Mouse (Mus musculus): ENCODE results near the gene Usp36. TPM values are rescaled to one million over a fixed set of nuclear protein-coding genes. Genes with fewer than 3 reads are reported as not detected.

Gene Usp36
- total RNA-seq, 2 experiments from 2014 or later, result 0.91 to 2.9 TPM

DNA sequence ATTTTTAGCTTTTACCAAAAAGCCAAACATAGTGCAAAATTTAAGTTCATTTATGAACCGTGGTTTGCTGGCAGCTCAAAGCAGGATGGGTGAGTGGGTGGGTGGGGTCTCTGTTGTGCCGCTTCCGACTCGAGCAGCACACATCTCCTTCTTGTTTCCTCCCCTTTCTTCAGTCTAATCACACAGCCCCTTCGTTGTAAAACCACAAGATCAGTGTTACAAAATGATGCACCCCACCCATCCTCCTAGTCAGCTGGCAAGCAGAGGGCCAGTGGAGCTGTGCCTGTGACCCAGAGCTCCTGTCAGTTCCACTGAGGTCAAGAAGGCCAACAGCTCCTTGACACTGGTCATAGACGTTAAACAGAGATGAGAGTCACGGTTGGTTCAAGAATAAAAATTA is 62.4 kb downstream of the Usp36 start:
- ATAC-seq (replicated peaks; ENCODE audit: low FRiP score, poor library complexity, severe bottlenecking), result no peak

DNA sequence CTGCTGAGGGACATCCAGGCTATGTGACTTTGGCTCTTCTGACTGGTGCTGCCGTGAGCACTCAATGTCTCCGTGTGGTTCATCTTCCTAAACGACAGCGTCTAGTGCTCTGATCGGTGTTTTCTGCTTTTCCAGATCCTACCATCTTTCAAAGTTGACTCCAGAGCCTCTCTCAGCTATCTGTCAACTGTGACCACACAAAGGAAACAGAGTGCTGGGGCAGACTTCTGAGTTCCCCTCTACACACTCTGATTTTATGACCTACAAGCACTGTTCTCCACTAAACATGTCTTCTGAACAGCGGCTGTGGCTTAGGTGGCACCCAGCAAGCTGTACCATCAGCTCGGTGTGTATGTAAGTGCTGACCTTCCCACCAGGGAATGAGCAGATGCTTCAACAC is 63.2 kb downstream of the Usp36 start:
- ATAC-seq (replicated peaks; ENCODE audit: low FRiP score, poor library complexity, severe bottlenecking), result no peak

- ATAC-seq (replicated peaks; ENCODE audit: low FRiP score, poor library complexity, severe bottlenecking), result no peak
Observed at GRCm38 (mm10) chr11:118225862-118226261, 64.2 kb downstream of the Usp36 start.

DNA sequence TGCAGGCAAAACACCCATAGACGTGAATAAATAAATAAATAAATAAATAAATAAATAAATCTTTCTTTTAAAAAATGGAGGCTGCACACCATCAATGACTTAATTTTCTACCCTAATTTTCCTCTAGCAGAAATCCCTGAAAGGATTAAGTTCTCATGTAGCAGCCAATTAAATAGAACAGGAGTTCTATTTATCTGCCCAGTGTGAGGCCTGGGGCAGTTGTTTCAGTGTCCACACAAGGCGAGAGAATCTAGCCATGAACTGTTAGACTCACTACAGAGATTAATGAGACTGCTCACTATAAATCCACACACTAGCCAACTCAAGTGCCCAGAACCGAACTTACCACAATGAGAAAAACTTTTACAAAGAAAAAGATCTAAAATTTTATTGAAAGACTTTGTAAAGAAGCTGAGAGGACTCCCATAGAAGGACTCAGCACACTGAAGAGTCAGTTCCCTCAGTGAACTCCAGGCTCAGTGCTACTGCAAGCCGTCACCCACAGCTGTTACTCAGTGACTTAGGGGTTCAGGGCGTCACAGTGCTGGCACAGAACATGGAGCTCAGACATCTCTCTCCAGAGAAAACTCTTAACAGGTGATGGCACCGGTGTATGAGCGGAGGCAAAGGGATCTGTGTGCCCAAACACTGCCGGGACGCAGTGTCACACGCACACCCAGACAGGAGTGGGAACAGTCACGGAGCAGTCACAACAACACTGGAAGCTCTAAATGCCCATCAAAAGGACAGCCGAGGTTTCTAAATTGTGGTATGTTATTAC is 64.8 kb downstream of the Usp36 start:
- ATAC-seq (replicated peaks; ENCODE audit: low FRiP score, poor library complexity, severe bottlenecking), result no peak

- no peak for ATAC-seq (replicated peaks; ENCODE audit: low FRiP score, poor library complexity, severe bottlenecking)
Observed at GRCm38 (mm10) chr11:118223416-118224067, 66.5 kb downstream of the Usp36 start.

DNA sequence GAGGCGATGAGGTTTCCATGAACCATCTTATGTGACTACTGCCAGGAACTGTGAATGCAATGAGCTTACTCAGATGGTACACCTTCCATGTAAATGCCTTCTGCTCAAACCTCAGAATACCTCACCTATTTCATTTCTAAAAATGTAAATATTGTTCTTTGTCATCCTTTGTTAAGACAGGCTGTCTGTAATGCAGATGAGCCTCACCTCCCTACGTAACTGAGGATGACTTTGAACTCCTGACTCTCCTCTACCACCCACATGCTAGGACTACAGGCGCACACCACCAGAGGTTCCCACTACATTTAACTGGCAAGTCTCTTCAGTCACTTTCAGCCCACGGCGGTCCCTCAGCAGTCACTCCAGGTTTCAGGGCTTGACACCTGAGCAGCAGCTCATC is 67.1 kb downstream of the Usp36 start:
- ATAC-seq (replicated peaks; ENCODE audit: low FRiP score, poor library complexity, severe bottlenecking), result no peak

- no peak for ATAC-seq (replicated peaks; ENCODE audit: low FRiP score, poor library complexity, severe bottlenecking)
Observed at GRCm38 (mm10) chr11:118222351-118222885, 67.6 kb downstream of the Usp36 start.

DNA sequence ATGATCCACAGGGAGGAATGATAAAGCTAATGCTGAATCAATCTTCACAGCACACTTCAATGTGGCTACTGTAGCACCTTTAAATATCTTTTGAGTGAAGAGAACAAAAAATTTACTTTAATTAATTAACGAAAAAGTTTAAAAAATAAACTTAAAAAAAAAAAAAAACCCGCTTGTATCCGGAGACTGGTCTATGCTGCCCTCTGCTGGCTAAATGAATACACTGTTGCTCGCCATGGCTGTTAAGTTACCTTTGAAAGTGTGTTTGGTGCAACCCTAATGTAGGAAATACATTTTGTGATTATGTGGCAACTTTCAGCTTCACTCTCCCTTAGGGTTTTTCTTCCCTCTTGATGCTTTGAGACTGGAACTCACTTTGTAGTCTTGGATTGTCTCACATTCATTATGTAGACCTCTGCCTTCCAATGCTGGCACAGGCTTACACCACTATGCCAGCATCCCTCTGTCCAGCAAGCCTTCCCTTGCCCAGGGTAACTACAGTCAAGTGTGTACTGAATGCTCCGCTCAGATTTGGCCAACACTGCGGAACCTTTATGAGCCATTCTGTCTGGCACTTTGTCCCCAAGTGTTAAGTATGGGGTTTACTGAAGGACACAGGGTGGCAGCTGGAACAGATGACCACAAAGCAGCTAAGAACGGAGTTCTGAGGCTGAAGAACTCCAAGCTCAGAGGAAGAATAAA is 69.3 kb downstream of the Usp36 start:
- ATAC-seq (replicated peaks; ENCODE audit: low FRiP score, poor library complexity, severe bottlenecking), result 0 out of 2 replicates have a peak, but pooled peaks have one; percentile 62

GRCm38 (mm10) chr11:118219066-118219465 is 71.0 kb downstream of the Usp36 start:
- no peak for ATAC-seq (replicated peaks; ENCODE audit: low FRiP score, poor library complexity, severe bottlenecking)

- ATAC-seq (replicated peaks; ENCODE audit: low FRiP score, poor library complexity, severe bottlenecking), result no peak
Observed at GRCm38 (mm10) chr11:118216468-118216867, 73.6 kb downstream of the Usp36 start.

GRCm38 (mm10) chr11:118215928-118216458 is 74.1 kb downstream of the Usp36 start:
- no peak for ATAC-seq (replicated peaks; ENCODE audit: low FRiP score, poor library complexity, severe bottlenecking)

DNA sequence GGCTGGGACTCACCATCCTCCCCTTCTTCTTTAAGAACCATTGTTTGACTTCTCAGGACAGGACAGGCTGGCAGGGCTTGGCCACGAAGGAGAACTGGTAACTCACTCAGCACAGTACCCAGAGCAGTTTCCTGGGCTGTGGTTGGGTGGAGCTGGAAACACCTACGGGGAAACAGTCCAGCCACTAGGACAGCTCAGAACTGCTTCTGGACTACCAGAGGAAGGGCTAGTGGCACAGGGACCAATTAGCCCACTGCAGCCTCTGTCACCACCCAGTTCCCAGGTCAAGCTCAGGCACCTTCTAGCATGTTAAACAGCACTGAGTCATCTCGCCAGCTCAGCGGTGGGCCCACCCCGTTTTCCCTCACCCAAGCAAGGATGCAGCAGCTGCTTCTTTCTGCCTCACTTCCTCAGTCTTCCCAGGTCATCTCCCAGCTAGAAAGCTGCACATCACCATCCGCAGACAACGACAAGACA is 77.4 kb downstream of the Usp36 start:
- no peak for ATAC-seq (replicated peaks; ENCODE audit: low FRiP score, poor library complexity, severe bottlenecking)

DNA sequence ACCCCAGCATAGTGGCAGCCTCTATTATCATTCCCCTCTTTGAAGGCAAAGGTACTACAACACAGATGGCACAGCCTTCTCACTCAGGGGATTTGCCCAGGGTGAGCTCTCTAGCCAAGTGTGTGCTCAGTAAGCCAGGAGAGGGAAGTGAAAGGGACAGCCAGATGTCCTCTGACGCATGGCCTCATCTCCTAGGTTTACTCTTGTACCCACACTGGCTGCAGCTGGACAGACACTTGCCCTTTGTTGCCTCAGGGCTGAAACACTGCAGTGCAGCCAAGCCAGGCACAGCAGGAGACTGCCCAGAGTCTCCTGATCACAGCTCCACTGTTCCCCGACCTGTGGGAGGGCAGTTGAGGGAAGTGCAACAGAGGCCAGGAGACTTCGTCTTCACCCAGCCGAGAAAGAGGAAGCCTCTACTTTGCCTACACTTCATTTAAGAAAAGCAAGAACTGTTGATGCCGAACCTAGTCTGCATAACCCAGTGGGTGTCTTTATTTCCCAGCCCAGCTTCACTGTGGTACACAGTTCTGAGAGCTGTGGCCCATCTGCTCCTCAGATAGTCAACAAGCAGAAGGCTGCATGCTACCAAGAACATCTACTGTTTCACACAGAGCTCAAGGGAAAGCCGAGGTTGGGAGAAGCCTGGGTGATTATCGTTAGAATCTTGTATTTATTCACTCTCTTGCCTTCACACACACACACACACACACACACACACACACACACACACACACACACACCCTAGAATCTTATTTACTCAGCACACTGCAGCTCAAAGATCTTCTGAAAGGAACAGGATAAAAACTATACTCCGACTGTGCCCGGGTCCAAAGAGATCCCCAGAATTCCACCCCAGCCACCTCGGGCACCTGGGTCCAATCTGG is 78.1 kb downstream of the Usp36 start:
- no peak for ATAC-seq (replicated peaks; ENCODE audit: low FRiP score, poor library complexity, severe bottlenecking)

- ATAC-seq (replicated peaks; ENCODE audit: low FRiP score, poor library complexity, severe bottlenecking), result no peak
Observed at GRCm38 (mm10) chr11:118210962-118211361, 79.1 kb downstream of the Usp36 start.

DNA sequence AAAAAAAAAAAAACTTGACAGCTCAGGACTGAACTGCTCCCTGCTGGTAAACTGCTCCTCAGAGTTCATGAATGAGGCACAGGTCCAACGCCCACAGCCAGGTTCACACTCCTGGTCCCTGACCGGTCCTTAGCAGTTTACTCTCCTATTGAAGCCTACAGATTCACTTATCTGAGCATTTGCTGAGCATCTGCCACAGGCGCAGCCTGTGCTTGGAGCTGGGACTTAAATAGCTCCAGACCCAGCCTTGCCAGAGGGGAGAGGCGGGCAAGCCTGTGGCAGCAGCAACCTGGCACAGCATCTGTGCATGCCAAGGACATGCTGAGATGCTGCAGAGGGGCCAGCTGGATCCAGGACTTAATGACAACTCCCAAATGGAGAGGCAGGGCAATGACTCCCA is 79.9 kb downstream of the Usp36 start:
- ATAC-seq (replicated peaks; ENCODE audit: low FRiP score, poor library complexity, severe bottlenecking), result no peak
